Mouse (Mus musculus) left cerebral cortex, postnatal 4 days (tissue): Measurements from ENCODE around the gene Mccc2. TPM values are rescaled to one million over a fixed set of nuclear protein-coding genes. Genes with fewer than 3 reads are reported as not detected.
A peak's percentile ranks its signal among the peaks of the same experiment; 100 is the strongest.
"Not testable (repeated sequence)": the region's sequence is repeated elsewhere in the genome, so short reads cannot be mapped to it uniquely, and the experiment has no call there.

Experiments
- DNase-seq: peaks from one replicate; pipeline ENCODE4 v3.0.0-alpha.2; 2022
- intact Hi-C: fragments of 180-260 bp; cut with DNase I; formaldehyde crosslinking; loops from one replicate; pipeline ENCODE4 v1.15.1; 2025
- total RNA-seq, 2 experiments: library from RNA; stranded (reverse); gene quantifications; 2 replicates each; pipeline ENCODE4 v1.2.3; 2021

Mccc2 gene
- total RNA-seq = 10 to 100 TPM; 29.1 to 34.0 TPM

- intact Hi-C loops = loop anchor here (5.0 kb wide), 1 partner anchor 153 kb away; no protein-coding TSS in a partner anchor
Observed at GRCm38 (mm10) chr13:100014906-100015895, at the start of gene Mccc2. Gene Mccc2 (minus strand): TSS chr13:100015639.

DNA sequence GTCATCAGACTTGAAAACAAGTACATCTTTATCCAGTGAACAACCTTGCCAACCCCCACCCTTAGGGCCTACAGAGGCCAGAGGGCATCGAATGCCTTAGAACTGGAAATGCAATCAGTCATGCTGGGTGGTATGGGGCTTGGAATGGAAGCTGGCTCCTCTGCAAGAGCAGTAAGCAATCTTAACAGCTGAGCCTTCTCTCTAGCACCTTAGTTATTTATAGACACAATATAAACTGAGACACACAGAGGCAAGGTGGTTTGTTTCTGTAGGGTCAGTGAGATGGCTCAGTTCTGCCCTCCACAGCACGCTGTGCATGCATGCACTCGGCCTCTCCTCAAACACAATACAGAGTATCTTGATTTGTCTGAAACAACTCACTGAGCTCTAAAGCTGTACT, 48.5 kb upstream of the Mccc2 start:
- no peak for DNase-seq
- intact Hi-C loops = no loop called here

More at GRCm38 (mm10) chr13:100014906-100015895, at the start of gene Mccc2:
- DNase-seq = peak; percentile 89

DNA sequence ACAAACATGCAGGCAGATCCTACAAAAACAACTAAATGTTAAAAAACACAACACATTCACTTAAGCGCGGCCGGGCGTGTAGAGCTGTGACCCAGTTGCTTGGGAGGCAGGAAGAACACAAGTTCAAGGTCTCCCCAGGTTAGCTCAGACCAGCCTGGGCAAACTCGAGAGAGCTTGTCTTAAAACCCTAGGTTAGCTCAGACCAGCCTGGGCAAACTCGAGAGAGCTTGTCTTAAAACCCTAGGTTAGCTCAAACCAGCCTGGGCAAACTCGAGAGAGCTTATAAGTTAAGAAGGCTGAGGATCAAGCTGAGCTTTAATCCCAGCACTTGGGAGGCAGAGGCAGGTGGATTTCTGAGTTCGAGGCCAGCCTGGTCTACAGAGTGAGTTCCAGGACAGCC, 42.3 kb upstream of the Mccc2 start:
- intact Hi-C loops = loop anchor here (10.0 kb wide), 3 partner anchors 427 to 647 kb away; no protein-coding TSS in a partner anchor
- not testable (repeated sequence) for DNase-seq

- intact Hi-C loops = no loop called here
Observed at GRCm38 (mm10) chr13:100026013-100026412, 10.6 kb upstream of the Mccc2 start.

GRCm38 (mm10) chr13:100016891-100017290, 1.5 kb upstream of the Mccc2 start:
- DNase-seq = no peak
- intact Hi-C loops = loop anchor here (5.0 kb wide), 1 partner anchor 155 kb away; no protein-coding TSS in a partner anchor

More at GRCm38 (mm10) chr13:100026013-100026412, 10.6 kb upstream of the Mccc2 start:
- DNase-seq = no peak

DNA sequence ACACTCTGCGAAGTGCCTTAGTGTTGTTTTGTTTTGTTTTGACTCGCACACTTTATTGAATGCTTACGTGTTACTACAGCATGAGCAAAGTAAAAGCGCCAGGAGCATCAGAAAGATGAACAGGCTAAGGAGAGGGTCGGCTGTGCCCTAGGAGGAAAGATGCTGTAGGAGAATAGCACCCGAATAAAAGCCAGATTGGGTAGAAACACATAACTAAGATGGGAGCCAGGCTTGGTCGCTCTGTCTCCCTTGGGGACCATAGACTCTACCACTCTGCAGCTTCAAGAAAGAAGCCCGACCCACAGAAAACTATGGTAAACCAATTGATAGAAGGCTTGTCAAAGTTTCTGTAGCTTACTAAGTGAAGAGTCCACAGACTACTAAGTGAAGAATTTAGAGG, 498 bp upstream of the Mccc2 start:
- DNase-seq = no peak
- intact Hi-C loops = loop anchor here (5.0 kb wide), 1 partner anchor 154 kb away; no protein-coding TSS in a partner anchor

- intact Hi-C loops = no loop called here
- DNase-seq = no peak
Observed at GRCm38 (mm10) chr13:100005911-100006496, 9.4 kb downstream of the Mccc2 start.

DNA sequence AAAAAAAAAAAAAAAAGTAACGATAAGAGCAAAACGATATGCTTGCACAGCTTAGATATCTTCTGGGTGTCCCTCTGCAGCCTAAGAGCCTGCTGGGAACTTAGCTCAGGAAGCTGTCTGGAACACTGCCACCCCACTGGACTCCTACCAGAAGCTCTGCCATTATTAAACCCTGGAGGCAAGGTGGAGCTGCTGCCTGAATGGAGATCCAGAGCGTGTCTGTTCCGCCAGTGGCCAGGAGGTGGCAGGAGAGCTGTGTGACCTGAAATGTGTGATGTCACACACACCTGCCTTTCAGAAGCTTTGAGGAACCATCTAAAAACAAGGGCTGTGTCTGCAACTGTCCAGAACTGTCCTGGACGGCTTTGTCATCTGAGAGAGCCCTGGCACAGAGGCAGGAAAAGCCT, 13.6 kb downstream of the Mccc2 start:
- DNase-seq = peak; percentile 85
- intact Hi-C loops = no loop called here

DNA sequence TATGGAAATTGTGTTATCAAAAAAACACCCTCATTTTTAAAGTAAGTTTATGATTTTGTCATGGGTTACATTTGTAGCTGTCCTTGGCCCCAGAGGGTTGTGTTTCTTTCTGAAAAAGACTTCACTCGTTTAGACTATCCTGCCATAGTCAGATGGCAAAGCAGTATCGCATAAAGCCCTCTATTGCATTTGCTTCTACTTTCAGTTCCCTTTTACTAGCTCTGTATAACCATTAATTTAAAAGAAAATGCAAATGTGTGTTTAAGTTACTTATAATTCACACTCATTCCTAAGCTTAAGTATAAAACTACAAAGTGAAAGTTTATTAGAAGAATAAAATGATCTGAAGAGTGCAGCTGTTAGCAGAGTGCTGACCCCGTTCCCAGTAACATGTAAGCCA, 16.4 kb downstream of the Mccc2 start:
- no peak for DNase-seq
- intact Hi-C loops = loop anchor here (5.0 kb wide), 1 partner anchor 142 kb away; no protein-coding TSS in a partner anchor

- intact Hi-C loops = loop anchor here (5.0 kb wide), 1 partner anchor 141 kb away; no protein-coding TSS in a partner anchor
- DNase-seq = no peak
Observed at GRCm38 (mm10) chr13:99998099-99998498, 17.3 kb downstream of the Mccc2 start.

DNA sequence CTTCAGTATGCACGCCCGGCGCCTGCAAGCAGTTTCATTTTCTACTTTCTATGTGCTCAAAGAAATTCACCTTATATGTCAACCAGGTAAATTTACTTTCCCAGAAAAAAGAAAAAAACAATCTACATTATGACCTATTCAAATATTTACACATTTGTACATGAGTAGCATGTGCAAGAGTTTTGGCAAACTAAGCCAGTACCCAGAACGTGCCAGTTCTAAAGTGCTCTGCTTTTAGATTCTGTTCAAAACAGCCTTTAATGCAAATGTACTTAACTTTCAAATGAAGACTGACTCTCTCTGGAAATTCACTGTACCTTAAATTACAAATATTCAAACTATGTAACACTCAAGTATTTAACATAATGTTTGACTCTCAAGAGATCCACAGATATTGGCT, 25.8 kb downstream of the Mccc2 start:
- DNase-seq = no peak
- intact Hi-C loops = no loop called here

- DNase-seq = no peak
- intact Hi-C loops = no loop called here
Observed at GRCm38 (mm10) chr13:99983320-99983719, 32.1 kb downstream of the Mccc2 start.

DNA sequence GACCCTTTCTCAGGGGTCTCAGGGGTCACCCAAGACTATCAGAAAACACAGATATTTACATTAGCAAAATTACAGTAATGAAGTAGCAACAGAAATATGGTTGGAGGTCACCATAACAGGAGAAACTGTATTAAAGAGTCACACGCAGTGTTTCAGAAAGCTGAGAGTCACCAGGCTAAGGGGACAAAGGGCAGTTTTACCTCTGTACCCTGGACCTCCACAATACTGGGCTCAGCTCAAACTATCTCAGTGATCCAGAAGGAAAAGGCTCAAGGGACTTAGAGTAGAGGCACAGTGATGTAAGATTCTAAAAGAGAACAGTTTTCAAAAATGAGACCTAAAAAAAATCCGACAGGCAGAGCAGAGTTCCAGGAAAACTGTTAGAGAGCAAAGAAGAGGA, 36.0 kb downstream of the Mccc2 start:
- no peak for DNase-seq
- intact Hi-C loops = no loop called here

GRCm38 (mm10) chr13:99970089-99970488, 45.4 kb downstream of the Mccc2 start:
- DNase-seq = no peak
- intact Hi-C loops = no loop called here

GRCm38 (mm10) chr13:99967013-99967678, 48.3 kb downstream of the Mccc2 start:
- no peak for DNase-seq
- intact Hi-C loops = no loop called here

DNA sequence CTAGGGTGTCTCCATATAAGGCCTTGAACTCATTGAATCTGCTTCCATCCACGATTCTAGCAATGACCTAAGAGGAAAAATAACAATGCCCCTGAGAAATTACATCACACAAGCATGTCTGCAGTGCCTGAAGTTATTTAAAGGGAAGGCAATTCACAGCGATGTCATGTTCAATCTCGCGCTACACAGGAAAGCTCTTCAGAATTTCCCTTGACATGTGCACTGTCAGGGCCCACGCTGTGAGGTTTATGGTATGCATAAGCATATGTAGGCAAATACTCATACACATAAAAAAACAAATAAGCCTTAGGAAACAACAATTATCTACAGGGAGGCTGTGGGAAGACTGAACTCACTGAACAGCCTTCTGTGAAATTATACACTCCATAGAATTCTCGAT, 51.6 kb downstream of the Mccc2 start:
- intact Hi-C loops = no loop called here

GRCm38 (mm10) chr13:99961661-99962060, 53.8 kb downstream of the Mccc2 start:
- intact Hi-C loops = no loop called here
- no peak for DNase-seq

More for the DNA sequence above, 51.6 kb downstream of the Mccc2 start:
- no peak for DNase-seq

GRCm38 (mm10) chr13:99955591-99955944, 59.9 kb downstream of the Mccc2 start:
- intact Hi-C loops = no loop called here
- no peak for DNase-seq

- no peak for DNase-seq
- intact Hi-C loops = no loop called here
Observed at GRCm38 (mm10) chr13:99954902-99955590, 60.4 kb downstream of the Mccc2 start.

DNA sequence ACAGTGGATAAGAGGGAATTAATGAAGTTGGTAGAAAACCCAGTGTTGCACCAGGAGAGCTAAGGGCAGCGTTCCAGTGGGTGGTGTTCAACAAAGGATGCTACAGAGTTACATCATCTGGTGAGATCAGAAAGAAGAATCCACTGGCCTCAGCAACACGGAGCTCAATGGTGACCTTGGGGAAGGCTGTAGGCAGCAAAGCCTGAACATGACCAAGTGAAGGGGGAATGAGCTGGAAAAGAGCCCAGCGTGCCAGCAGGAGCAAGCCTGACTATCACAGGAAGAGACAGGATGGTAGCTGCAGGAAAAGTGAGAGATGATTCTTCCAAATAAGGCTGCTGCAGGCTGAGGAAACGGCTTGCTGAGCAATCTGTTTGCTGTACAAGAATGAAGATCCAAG, 68.0 kb downstream of the Mccc2 start:
- DNase-seq = peak; percentile 73
- intact Hi-C loops = no loop called here
